Mouse (Mus musculus): ENCODE results near the gene Spata31d1b. TPM values are rescaled to one million over a fixed set of nuclear protein-coding genes. Genes with fewer than 3 reads are reported as not detected.
"Not testable (repeated sequence)": the region's sequence is repeated elsewhere in the genome, so short reads cannot be mapped to it uniquely, and the experiment has no call there.

The Spata31d1b gene
- polyA plus RNA-seq, 1 experiment from 2014 or later = not detected

- ATAC-seq = no peak
- Histone ChIP-seq H3K4me3 (ENCODE audit: low read depth, low read length) (no peak within 1 kb of the TSS), H3K27me3 (ENCODE audit: control insufficient read depth, insufficient read depth, low read depth, low read length) (no peaks in the 10 kb centered on the region), H3K9ac (ENCODE audit: low read depth, low read length) (no peak within 1 kb of the TSS), H3K9me3 (replicated peaks; ENCODE audit: control insufficient read depth, low read length, poor library complexity, severe bottlenecking) (no peaks in the 10 kb centered on the region), H3K27ac (ENCODE audit: low read length) (no peak within 1 kb of the TSS), H3K4me1 (ENCODE audit: control insufficient read depth, insufficient read depth, low read length) (no peaks in the 10 kb centered on the region), H3K36me3 (ENCODE audit: control insufficient read depth, insufficient read depth, low read length) (no peaks in the 10 kb centered on the region), H3K4me2 (ENCODE audit: low read length) (no peak within 1 kb of the TSS)
- 93% methylated on average over 15 of the region's 15 CpGs for WGBS
Observed at GRCm38 (mm10) chr13:59710230-59710629, 1.9 kb upstream of the Spata31d1b start, which contains the start of gene Spata31d1a. TSS of gene Spata31d1a (minus strand) at chr13:59710330.

DNA sequence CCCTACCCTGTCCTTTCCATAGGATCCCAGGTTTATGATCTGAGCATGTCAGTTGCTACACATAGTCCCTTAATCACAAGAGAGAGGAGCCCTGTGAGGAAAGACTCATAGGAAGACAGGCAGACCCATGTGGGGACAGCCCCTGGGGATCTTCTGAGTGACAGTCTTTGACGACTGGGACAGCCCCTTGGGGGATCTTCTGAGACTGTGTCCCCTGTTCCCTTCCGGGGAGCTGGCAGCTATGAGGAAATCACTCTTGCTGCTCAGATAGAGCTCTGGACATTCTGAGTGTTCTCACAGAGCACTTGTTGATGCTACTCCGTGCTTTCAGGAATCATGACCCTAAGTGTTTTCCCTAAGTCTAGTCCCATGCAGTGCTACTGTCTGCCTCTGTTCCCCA, 1.6 kb downstream of the Spata31d1b start:
- Histone ChIP-seq H3K27ac (ENCODE audit: low read length) (no peak overlapping the region), H3K27me3 (ENCODE audit: control insufficient read depth, insufficient read depth, low read depth, low read length) (no peaks in the 10 kb centered on the region), H3K4me3 (ENCODE audit: low read depth, low read length) (no peak overlapping the region), H3K9ac (ENCODE audit: low read depth, low read length) (no peak overlapping the region), H3K4me1 (ENCODE audit: control insufficient read depth, insufficient read depth, low read length) (no peaks in the 10 kb centered on the region), H3K4me2 (ENCODE audit: low read length) (no peak overlapping the region), H3K36me3 (ENCODE audit: control insufficient read depth, insufficient read depth, low read length) (no peaks in the 10 kb centered on the region), H3K9me3 (replicated peaks; ENCODE audit: control insufficient read depth, low read length, poor library complexity, severe bottlenecking) (no peaks in the 10 kb centered on the region)
- no peak for ATAC-seq
- WGBS = 51% methylated on average over 3 of the region's 3 CpGs

- H3K4me3 ChIP-seq (ENCODE audit: low read depth, low read length); ATAC-seq; H3K9ac ChIP-seq (ENCODE audit: low read depth, low read length); H3K27me3 ChIP-seq (ENCODE audit: control insufficient read depth, insufficient read depth, low read depth, low read length); H3K9me3 ChIP-seq (replicated peaks; ENCODE audit: control insufficient read depth, low read length, poor library complexity, severe bottlenecking); H3K27ac ChIP-seq (ENCODE audit: low read length); H3K4me1 ChIP-seq (ENCODE audit: control insufficient read depth, insufficient read depth, low read length); H3K4me2 ChIP-seq (ENCODE audit: low read length); H3K36me3 ChIP-seq (ENCODE audit: control insufficient read depth, insufficient read depth, low read length): not testable (repeated sequence)
- WGBS = 52% methylated on average over 6 of the region's 6 CpGs
Observed at GRCm38 (mm10) chr13:59718857-59719440, 6.9 kb downstream of the Spata31d1b start.

DNA sequence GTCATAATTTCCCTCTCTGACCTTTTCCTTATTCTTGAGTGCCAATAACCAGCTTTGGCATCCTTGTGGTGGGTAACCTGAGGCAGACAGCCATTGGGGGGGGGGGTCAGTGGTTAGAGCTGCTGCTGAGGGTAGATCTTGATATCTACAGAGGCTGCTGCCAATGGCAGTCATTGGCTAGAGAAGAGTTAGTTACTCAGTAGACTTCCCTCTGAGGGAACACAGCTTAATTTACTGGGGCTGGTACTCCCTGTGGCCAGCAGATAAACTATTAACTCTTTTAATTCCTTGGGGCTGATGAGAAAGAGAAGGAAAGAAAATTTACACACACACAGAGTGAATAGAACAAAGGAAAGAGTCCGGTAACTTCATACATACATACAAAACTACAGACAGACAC, 7.4 kb downstream of the Spata31d1b start:
- no peak overlapping the region for H3K27ac ChIP-seq (ENCODE audit: low read length)
- no peaks in the 10 kb centered on the region for H3K36me3 ChIP-seq (ENCODE audit: control insufficient read depth, insufficient read depth, low read length)
- 85% methylated on average over 1 of the region's 1 CpGs for WGBS
- no peaks in the 10 kb centered on the region for H3K27me3 ChIP-seq (ENCODE audit: control insufficient read depth, insufficient read depth, low read depth, low read length)
- H3K4me2 ChIP-seq (ENCODE audit: low read length) = no peak overlapping the region
- H3K9ac ChIP-seq (ENCODE audit: low read depth, low read length) = no peak overlapping the region
- no peak overlapping the region for H3K4me3 ChIP-seq (ENCODE audit: low read depth, low read length)
- no peaks in the 10 kb centered on the region; the same call in 1 of the 2 replicates for H3K4me1 ChIP-seq (ENCODE audit: control insufficient read depth, insufficient read depth, low read length)
- no peak for ATAC-seq
- no peaks in the 10 kb centered on the region for H3K9me3 ChIP-seq (replicated peaks; ENCODE audit: control insufficient read depth, low read length, poor library complexity, severe bottlenecking)

- H3K4me3 ChIP-seq (ENCODE audit: low read depth, low read length); H3K4me1 ChIP-seq (ENCODE audit: control insufficient read depth, insufficient read depth, low read length); ATAC-seq; H3K36me3 ChIP-seq (ENCODE audit: control insufficient read depth, insufficient read depth, low read length); H3K27ac ChIP-seq (ENCODE audit: low read length); H3K9me3 ChIP-seq (replicated peaks; ENCODE audit: control insufficient read depth, low read length, poor library complexity, severe bottlenecking); H3K4me2 ChIP-seq (ENCODE audit: low read length); H3K27me3 ChIP-seq (ENCODE audit: control insufficient read depth, insufficient read depth, low read depth, low read length); H3K9ac ChIP-seq (ENCODE audit: low read depth, low read length): not testable (repeated sequence)
- WGBS = 77% methylated on average over 1 of the region's 1 CpGs
Observed at GRCm38 (mm10) chr13:59722089-59722488, 10.0 kb downstream of the Spata31d1b start.

- no peak overlapping the region for H3K27ac ChIP-seq (ENCODE audit: low read length)
- 36% methylated on average over 29 of the region's 29 CpGs for WGBS
- no peaks in the 10 kb centered on the region for H3K36me3 ChIP-seq (ENCODE audit: control insufficient read depth, insufficient read depth, low read length)
- H3K4me3 ChIP-seq (ENCODE audit: low read depth, low read length) = no peak overlapping the region
- H3K4me2 ChIP-seq (ENCODE audit: low read length) = peak overlapping the region; percentile 49
- no peaks in the 10 kb centered on the region for H3K9me3 ChIP-seq (replicated peaks; ENCODE audit: control insufficient read depth, low read length, poor library complexity, severe bottlenecking)
- 0 out of 2 replicates have a peak, but pooled peaks cover 5% of the 10 kb centered on the region for H3K4me1 ChIP-seq (ENCODE audit: control insufficient read depth, insufficient read depth, low read length)
- no peak for ATAC-seq
- H3K9ac ChIP-seq (ENCODE audit: low read depth, low read length) = no peak overlapping the region
- H3K27me3 ChIP-seq (ENCODE audit: control insufficient read depth, insufficient read depth, low read depth, low read length) = no peaks in the 10 kb centered on the region; the same call in 1 of the 2 replicates
Observed at GRCm38 (mm10) chr13:59726139-59726867, 14.2 kb downstream of the Spata31d1b start.

- no peak overlapping the region for H3K4me3 ChIP-seq (ENCODE audit: low read depth, low read length)
- H3K27ac ChIP-seq (ENCODE audit: low read length) = no peak overlapping the region
- 0 out of 2 replicates have a peak, but pooled peaks cover 5% of the 10 kb centered on the region for H3K4me1 ChIP-seq (ENCODE audit: control insufficient read depth, insufficient read depth, low read length)
- H3K9ac ChIP-seq (ENCODE audit: low read depth, low read length) = no peak overlapping the region
- peak; percentile 82 for ATAC-seq
- H3K36me3 ChIP-seq (ENCODE audit: control insufficient read depth, insufficient read depth, low read length) = no peaks in the 10 kb centered on the region
- no peaks in the 10 kb centered on the region; the same call in 1 of the 2 replicates for H3K27me3 ChIP-seq (ENCODE audit: control insufficient read depth, insufficient read depth, low read depth, low read length)
- H3K9me3 ChIP-seq (replicated peaks; ENCODE audit: control insufficient read depth, low read length, poor library complexity, severe bottlenecking) = no peaks in the 10 kb centered on the region
- WGBS = 30% methylated on average over 7 of the region's 7 CpGs
- H3K4me2 ChIP-seq (ENCODE audit: low read length) = no peak overlapping the region
Observed at GRCm38 (mm10) chr13:59728378-59729093, 16.5 kb downstream of the Spata31d1b start.

- Histone ChIP-seq H3K4me2 (ENCODE audit: low read length) (no peak within 1 kb of the TSS), H3K36me3 (ENCODE audit: control insufficient read depth, insufficient read depth, low read length) (no peaks in the 10 kb centered on the region), H3K4me3 (ENCODE audit: low read depth, low read length) (no peak within 1 kb of the TSS), H3K9ac (ENCODE audit: low read depth, low read length) (no peak within 1 kb of the TSS), H3K27me3 (ENCODE audit: control insufficient read depth, insufficient read depth, low read depth, low read length) (no peaks in the 10 kb centered on the region; the same call in 1 of the 2 replicates), H3K4me1 (ENCODE audit: control insufficient read depth, insufficient read depth, low read length) (no peaks in the 10 kb centered on the region), H3K9me3 (replicated peaks; ENCODE audit: control insufficient read depth, low read length, poor library complexity, severe bottlenecking) (no peaks in the 10 kb centered on the region), H3K27ac (ENCODE audit: low read length) (no peak within 1 kb of the TSS)
- ATAC-seq = no peak
- 35% methylated on average over 7 of the region's 7 CpGs for whole genome bisulfite sequencing
Observed at GRCm38 (mm10) chr13:59731652-59732051, 19.6 kb downstream of the Spata31d1b start, which contains the start of gene Spata31d1d. TSS of gene Spata31d1d (minus strand) at chr13:59731752.

DNA sequence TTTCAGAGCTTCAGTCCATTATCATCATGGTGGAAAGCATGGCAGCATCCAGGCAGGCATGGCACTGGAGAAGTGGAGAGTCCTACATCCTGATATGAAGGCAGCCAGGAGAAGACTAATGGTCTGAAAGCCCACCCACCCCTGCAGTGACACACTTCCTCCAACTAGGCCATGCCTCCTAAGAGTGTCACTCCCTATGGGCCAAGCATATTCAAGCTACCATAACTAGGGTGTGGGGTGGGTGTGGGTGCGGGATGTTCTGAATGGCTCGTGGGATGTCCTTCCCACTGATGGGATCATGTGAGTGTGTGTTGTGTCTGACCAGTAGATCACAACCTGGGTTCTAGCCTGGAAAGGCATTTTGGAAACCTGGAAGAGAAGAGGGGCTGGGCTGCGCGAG, 21.9 kb downstream of the Spata31d1b start:
- no peaks in the 10 kb centered on the region for H3K27me3 ChIP-seq (ENCODE audit: control insufficient read depth, insufficient read depth, low read depth, low read length)
- H3K9ac ChIP-seq (ENCODE audit: low read depth, low read length) = no peak overlapping the region
- H3K36me3 ChIP-seq (ENCODE audit: control insufficient read depth, insufficient read depth, low read length) = no peaks in the 10 kb centered on the region
- no peak overlapping the region for H3K4me3 ChIP-seq (ENCODE audit: low read depth, low read length)
- no peak overlapping the region for H3K4me2 ChIP-seq (ENCODE audit: low read length)
- H3K9me3 ChIP-seq (replicated peaks; ENCODE audit: control insufficient read depth, low read length, poor library complexity, severe bottlenecking) = no peaks in the 10 kb centered on the region
- H3K4me1 ChIP-seq (ENCODE audit: control insufficient read depth, insufficient read depth, low read length) = no peaks in the 10 kb centered on the region
- WGBS = 89% methylated on average over 2 of the region's 4 CpGs
- no peak for ATAC-seq
- H3K27ac ChIP-seq (ENCODE audit: low read length) = no peak overlapping the region
